Comparison of ENCODE assay signal across 8 mouse cellular contexts in genomic region chrX:71215113-71215708, GRCm38 (mm10). TPM values are rescaled to one million over a fixed set of nuclear protein-coding genes. Genes with fewer than 3 reads are reported as not detected.
DNase-seq lines count a peak whose midpoint lies in the region; ATAC-seq lines count a peak whose summit lies in the region.

No protein-coding gene starts in this region.

- peak overlapping the region; percentile 41 for H3K4me3 ChIP-seq in forebrain, embryonic 14.5 days (ENCODE audit: low read depth, low read length)
- H3K4me3 ChIP-seq in midbrain, embryonic 11.5 days (ENCODE audit: low read depth, low read length), result peak overlapping the region; percentile 43

- peak overlapping the region; percentile 56 for H3K9ac ChIP-seq in forebrain, embryonic 14.5 days (ENCODE audit: low read length)
- H3K9ac ChIP-seq in midbrain, embryonic 11.5 days (ENCODE audit: low read length), result peak overlapping the region; percentile 38

- H3K4me2 ChIP-seq in forebrain, embryonic 14.5 days (ENCODE audit: low read length), result peak overlapping the region; percentile 55
- H3K4me2 ChIP-seq in midbrain, embryonic 11.5 days, result peak overlapping the region; percentile 53

- H3K9me3 ChIP-seq in forebrain, embryonic 14.5 days (replicated peaks; ENCODE audit: control insufficient read depth, low read length), result no peaks in the 10 kb centered on the region
- no peaks in the 10 kb centered on the region for H3K9me3 ChIP-seq in midbrain, embryonic 11.5 days (ENCODE audit: control insufficient read depth, low read length)

- no peaks in the 10 kb centered on the region for H3K4me1 ChIP-seq in forebrain, embryonic 14.5 days (ENCODE audit: control insufficient read depth, insufficient read depth, low read length)
- no peaks in the 10 kb centered on the region for H3K4me1 ChIP-seq in midbrain, embryonic 11.5 days (ENCODE audit: control insufficient read depth, insufficient read depth, low read length)

- no peaks in the 10 kb centered on the region for H3K27me3 ChIP-seq in forebrain, embryonic 14.5 days (replicated peaks; ENCODE audit: control insufficient read depth, insufficient read depth, low read length)
- H3K27me3 ChIP-seq in midbrain, embryonic 11.5 days (ENCODE audit: control insufficient read depth, insufficient read depth, low read length), result no peaks in the 10 kb centered on the region
- no peaks in the 10 kb centered on the region for H3K27me3 ChIP-seq in splenic B cell, adult 2 months (ENCODE audit: control insufficient read depth, insufficient read depth, low read length, poor library complexity, severe bottlenecking)

- no peaks in the 10 kb centered on the region for H3K36me3 ChIP-seq in forebrain, embryonic 14.5 days (ENCODE audit: control insufficient read depth, insufficient read depth, low read length)
- no peaks in the 10 kb centered on the region for H3K36me3 ChIP-seq in midbrain, embryonic 11.5 days (ENCODE audit: control insufficient read depth, insufficient read depth, low read length)
- no peaks in the 10 kb centered on the region for H3K36me3 ChIP-seq in splenic B cell, adult 2 months (ENCODE audit: control insufficient read depth, insufficient read depth, low read length, poor library complexity, severe bottlenecking)

- 28% methylated on average over 27 of the region's 27 CpGs for whole genome bisulfite sequencing in forebrain, embryonic 14.5 days
- 21% methylated on average over 26 of the region's 27 CpGs for WGBS in midbrain, embryonic 11.5 days

- no peak for DNase-seq in cerebellum, postnatal 14 days
- peak; percentile 10 for DNase-seq in right cerebral cortex, postnatal 25 days
- no peak for DNase-seq in right cerebral cortex, adult 18-20 months
- peak; percentile 1 for DNase-seq in forebrain, embryonic 14.5 days (ENCODE audit: low spot score)
- peak; percentile 12 to 32 for DNase-seq in kidney, postnatal 36 days
- DNase-seq in midbrain, embryonic 11.5 days (ENCODE audit: low spot score, missing footprints), result peak; percentile 86
- peak; percentile 38 for DNase-seq in splenic B cell, adult 2 months (ENCODE audit: low read depth, low spot score)

- peak; percentile 68 for ATAC-seq in cerebellum, adult (ENCODE audit: insufficient number of reproducible peaks, low FRiP score, low TSS enrichment)
- peak; percentile 83 for ATAC-seq in forebrain, embryonic 14.5 days
- peak; percentile 89 for ATAC-seq in midbrain, embryonic 11.5 days (ENCODE audit: low FRiP score)

- H3K27ac ChIP-seq in forebrain, embryonic 14.5 days (ENCODE audit: low read depth, low read length), result no peak overlapping the region
- no peak overlapping the region for H3K27ac ChIP-seq in midbrain, embryonic 11.5 days (ENCODE audit: low read depth, low read length)

RNA-seq across cellular contexts. Expression of gene Mtm1, which starts 4.6 kb away (rescaled TPM):
- 4.5 and 4.6 TPM in 2 replicates for polyA plus RNA-seq in forebrain, embryonic 14.5 days (2014; fragmentation: Nextera tagmentation; extraction: Ambion mirVana)
- 3.9 and 4.4 TPM in 2 replicates for polyA plus RNA-seq in midbrain, embryonic 11.5 days (2014; fragmentation: Nextera tagmentation; extraction: Ambion mirVana)

Comparison
In these comparisons a context has a peak if more than half of its experiments do, and no peak if none do; other contexts are left out.
1. DNase-seq: peak in right cerebral cortex, postnatal 25 days (single experiment), forebrain, embryonic 14.5 days (single experiment), kidney, postnatal 36 days (2 of 2), midbrain, embryonic 11.5 days (single experiment) and splenic B cell, adult 2 months (single experiment); none in cerebellum, postnatal 14 days (0 of 2) and right cerebral cortex, adult 18-20 months (single experiment).
2. Peak in every context shown above with its lines, with median percentiles within 50 percentile points of each other: ATAC-seq.